Mouse (Mus musculus) limb, embryonic 13.5 days (tissue): ENCODE results near the gene Flt3l. TPM values are rescaled to one million over a fixed set of nuclear protein-coding genes. Genes with fewer than 3 reads are reported as not detected.
"Not testable (repeated sequence)": the region's sequence is repeated elsewhere in the genome, so short reads cannot be mapped to it uniquely, and the experiment has no call there.

Experiments
- ATAC-seq: fragments of 200-750 bp; cut with Nextera tagmentation; 2 replicates; pipeline ENCODE4 v1.8.0; 2017; ENCODE audit warnings: low read depth, moderate number of reproducible peaks, moderate TSS enrichment; ENCODE audit not compliant: low FRiP score
- H3K27ac ChIP-seq: fragments of 300-500 bp; sonication (generic); 2 replicates; pipeline ENCODE4 v1.5.1; 2015; ENCODE audit warnings: inconsistent platforms, mild to moderate bottlenecking, moderate library complexity
- H3K27me3 ChIP-seq: fragments of 300-500 bp; sonication (generic); 2 replicates; pipeline ENCODE4 v1.6.1; 2015; ENCODE audit warnings: mild to moderate bottlenecking, inconsistent platforms
- H3K36me3 ChIP-seq: fragments of 300-500 bp; sonication (generic); 2 replicates; pipeline ENCODE4 v1.6.1; 2015; ENCODE audit warnings: inconsistent platforms, mild to moderate bottlenecking, moderate library complexity
- H3K4me1 ChIP-seq: fragments of 300-500 bp; sonication (generic); 2 replicates; pipeline ENCODE4 v1.6.1; 2015; ENCODE audit warnings: inconsistent platforms
- H3K4me2 ChIP-seq: fragments of 300-500 bp; sonication (generic); replicated peaks from 2 replicates; pipeline ENCODE4 v1.6.1; 2015; ENCODE audit warnings: inconsistent platforms, mild to moderate bottlenecking, moderate library complexity
- H3K4me3 ChIP-seq: fragments of 300-500 bp; sonication (generic); 2 replicates; pipeline ENCODE4 v1.5.1; 2015; ENCODE audit warnings: moderate library complexity, mild to moderate bottlenecking, inconsistent platforms
- H3K9ac ChIP-seq: fragments of 300-500 bp; sonication (generic); 2 replicates; pipeline ENCODE4 v1.6.1; 2015; ENCODE audit warnings: mild to moderate bottlenecking, inconsistent platforms
- H3K9me3 ChIP-seq: fragments of 300-500 bp; sonication (generic); 2 replicates; pipeline ENCODE4 v1.6.1; 2016; ENCODE audit warnings: inconsistent platforms
- WGBS: fragments of 180-500 bp; shearing (Covaris S2); methylation state at CpG from one replicate; pipeline ENCODE4 v1.1.7; 2015; 5-methylcytosine and 5-hydroxymethylcytosine counted together
- polyA plus RNA-seq: library from polyadenylated mRNA; unstranded; fragments of >200 nt; fragmentation: Nextera tagmentation; extraction: Ambion mirVana; gene quantifications from 2 replicates; pipeline ENCODE4 v1.2.1, GENCODE M21; 2015

Flt3l gene
- polyA plus RNA-seq, 1 experiment from 2014 or later = 1.2 TPM

DNA sequence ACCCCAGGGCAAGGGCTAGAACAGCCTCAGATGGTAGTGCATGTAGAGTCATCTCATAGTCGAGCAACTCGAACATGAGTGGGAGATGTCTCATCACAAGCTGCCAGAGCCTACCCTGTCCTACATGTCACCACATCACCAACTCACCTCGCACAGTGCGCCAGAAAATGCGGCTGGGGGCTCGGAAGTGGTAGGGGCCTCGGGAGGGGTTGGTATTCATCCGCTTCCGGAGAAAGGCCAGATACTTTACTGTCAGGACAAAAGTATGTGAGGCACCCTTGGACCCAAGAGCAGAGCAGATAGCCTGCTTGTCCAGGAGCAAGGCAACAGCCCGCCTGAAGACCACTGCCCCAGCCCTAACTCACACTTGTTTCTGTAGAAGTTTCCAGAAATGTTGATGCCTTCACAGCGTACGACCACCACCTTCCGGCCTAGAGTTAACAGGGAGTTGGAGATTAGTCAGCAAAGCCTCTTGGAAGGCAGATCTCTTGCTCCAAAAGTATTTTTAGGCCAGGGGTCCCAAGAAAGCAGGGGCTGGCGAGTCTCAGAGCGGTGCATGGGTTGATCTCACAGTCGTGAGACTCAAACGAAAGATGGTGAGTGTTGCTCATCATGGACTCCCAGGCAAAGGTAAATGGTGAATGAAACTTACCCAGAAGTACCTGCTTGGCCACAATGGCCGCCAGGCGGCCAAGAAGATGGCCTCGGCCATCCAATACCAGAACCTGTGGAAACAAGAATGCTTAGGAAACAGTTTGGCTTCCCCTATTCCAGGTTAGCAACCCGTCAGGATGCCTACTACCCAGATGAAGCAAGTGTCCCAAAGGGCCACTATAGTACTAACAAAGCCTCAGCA is 9.2 kb downstream of the Flt3l start:
- peaks cover 41% of the 10 kb centered on the region for H3K36me3 ChIP-seq
- peak overlapping the region; percentile 100 for H3K9ac ChIP-seq
- H3K4me3 ChIP-seq = peak overlapping the region; percentile 68
- no peak for ATAC-seq
- H3K27me3 ChIP-seq = no peaks in the 10 kb centered on the region
- no peaks in the 10 kb centered on the region for H3K9me3 ChIP-seq
- 39% methylated on average over 21 of the region's 21 CpGs for WGBS
- H3K4me2 ChIP-seq = peak overlapping the region; percentile 94
- H3K27ac ChIP-seq = peak overlapping the region; percentile 92
- peaks cover 53% of the 10 kb centered on the region for H3K4me1 ChIP-seq

GRCm38 (mm10) chr7:45126147-45126843 is 9.9 kb downstream of the Flt3l start:
- Histone ChIP-seq H3K27ac (peak overlapping the region; percentile 92), H3K4me2 (peak overlapping the region; percentile 94), H3K4me3 (peak overlapping the region; percentile 68), H3K36me3 (peaks cover 49% of the 10 kb centered on the region), H3K9me3 (no peaks in the 10 kb centered on the region), H3K27me3 (no peaks in the 10 kb centered on the region), H3K9ac (peak overlapping the region; percentile 100), H3K4me1 (peaks cover 61% of the 10 kb centered on the region)
- WGBS = 74% methylated on average over 17 of the region's 17 CpGs
- ATAC-seq = no peak

DNA sequence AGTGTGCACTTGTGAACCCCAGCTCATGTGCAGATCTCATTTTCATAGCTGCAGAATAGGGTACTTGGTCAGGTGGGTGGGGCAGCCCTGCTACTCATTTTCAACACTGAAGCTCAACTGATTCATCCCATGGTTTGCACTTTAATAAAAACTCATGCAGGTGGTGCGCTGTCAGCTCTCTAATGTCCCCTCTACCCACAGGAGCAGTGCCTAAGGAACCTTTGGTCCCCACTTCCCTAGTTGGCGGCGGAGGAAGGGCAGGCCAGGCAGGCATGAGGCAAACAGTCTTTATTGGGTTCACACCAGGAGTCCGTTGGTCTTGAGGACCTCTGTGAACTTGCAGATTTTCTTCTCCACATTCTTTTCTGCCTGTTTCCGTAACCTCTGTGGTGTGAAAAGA is 10.6 kb downstream of the Flt3l start:
- WGBS = 61% methylated on average over 5 of the region's 5 CpGs
- not testable (repeated sequence) for ATAC-seq, H3K9me3 ChIP-seq, H3K27me3 ChIP-seq, H3K4me3 ChIP-seq
- peak overlapping the region; percentile 92; the same call in 1 of the 2 replicates for H3K27ac ChIP-seq
- peaks cover 55% of the 10 kb centered on the region for H3K36me3 ChIP-seq
- H3K9ac ChIP-seq = peak overlapping the region; percentile 100
- peaks cover 62% of the 10 kb centered on the region for H3K4me1 ChIP-seq
- H3K4me2 ChIP-seq = peak overlapping the region; percentile 94

GRCm38 (mm10) chr7:45125144-45125600 is 11.1 kb downstream of the Flt3l start:
- Histone ChIP-seq H3K9me3 (no peaks in the 10 kb centered on the region), H3K36me3 (peaks cover 60% of the 10 kb centered on the region), H3K4me3 (peak overlapping the region; percentile 98; the same call in 1 of the 2 replicates), H3K27ac (peak overlapping the region; percentile 92; the same call in 1 of the 2 replicates), H3K4me1 (peaks cover 62% of the 10 kb centered on the region), H3K27me3 (no peaks in the 10 kb centered on the region), H3K9ac (peak overlapping the region; percentile 39; the same call in 1 of the 2 replicates), H3K4me2 (peak overlapping the region; percentile 94)
- WGBS = 12% methylated on average over 7 of the region's 7 CpGs
- ATAC-seq = no peak

GRCm38 (mm10) chr7:45124224-45125143 is 11.7 kb downstream of the Flt3l start, which contains the start of gene Rps11:
Rps11 (minus strand) TSS chr7:45124439.
- H3K9me3 ChIP-seq = no peaks in the 10 kb centered on the region
- ATAC-seq = peak; percentile 79
- peak within 1 kb of the TSS; percentile 98 for H3K9ac ChIP-seq
- H3K4me2 ChIP-seq = peak within 1 kb of the TSS; percentile 94
- peaks cover 57% of the 10 kb centered on the region for H3K4me1 ChIP-seq
- peak within 1 kb of the TSS; percentile 92 for H3K27ac ChIP-seq
- WGBS = under 1% methylated on average over 59 of the region's 59 CpGs
- H3K4me3 ChIP-seq = peak within 1 kb of the TSS; percentile 98
- peaks cover 67% of the 10 kb centered on the region for H3K36me3 ChIP-seq
- no peaks in the 10 kb centered on the region for H3K27me3 ChIP-seq

DNA sequence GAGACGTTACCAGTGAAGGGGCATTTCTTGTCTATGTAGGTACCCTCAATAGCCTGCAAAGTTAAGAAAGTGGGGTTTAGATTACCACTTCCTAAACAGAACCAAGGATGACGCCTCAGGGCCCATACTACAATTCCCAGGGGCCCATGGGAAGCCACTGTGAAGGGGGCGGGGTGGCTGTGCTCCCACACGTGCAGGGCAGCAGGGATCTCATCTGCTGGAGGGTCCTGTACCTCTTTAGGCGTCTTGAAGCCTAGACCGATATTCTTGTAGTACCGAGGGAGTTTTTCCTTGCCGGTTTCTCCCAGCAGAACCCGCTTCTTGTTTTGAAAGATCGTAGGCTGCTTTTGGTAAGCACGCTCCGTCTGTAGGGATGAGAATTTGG is 13.1 kb downstream of the Flt3l start:
- ATAC-seq = no peak
- H3K4me3 ChIP-seq = peak overlapping the region; percentile 98
- H3K9ac ChIP-seq = peak overlapping the region; percentile 98
- peaks cover 78% of the 10 kb centered on the region for H3K36me3 ChIP-seq
- H3K9me3 ChIP-seq = no peaks in the 10 kb centered on the region
- no peaks in the 10 kb centered on the region for H3K27me3 ChIP-seq
- H3K4me1 ChIP-seq = peaks cover 53% of the 10 kb centered on the region
- 17% methylated on average over 12 of the region's 12 CpGs for WGBS
- peak overlapping the region; percentile 94 for H3K4me2 ChIP-seq
- peak overlapping the region; percentile 86 for H3K27ac ChIP-seq

GRCm38 (mm10) chr7:45122561-45123185 is 13.6 kb downstream of the Flt3l start:
- Histone ChIP-seq H3K4me3 (peak overlapping the region; percentile 98), H3K27me3 (no peaks in the 10 kb centered on the region), H3K36me3 (peaks cover 83% of the 10 kb centered on the region), H3K4me2 (peak overlapping the region; percentile 94), H3K4me1 (peaks cover 53% of the 10 kb centered on the region), H3K9me3 (no peaks in the 10 kb centered on the region), H3K27ac (peak overlapping the region; percentile 86; the same call in 1 of the 2 replicates), H3K9ac (peak overlapping the region; percentile 98)
- no peak for ATAC-seq
- 83% methylated on average over 15 of the region's 15 CpGs for WGBS

DNA sequence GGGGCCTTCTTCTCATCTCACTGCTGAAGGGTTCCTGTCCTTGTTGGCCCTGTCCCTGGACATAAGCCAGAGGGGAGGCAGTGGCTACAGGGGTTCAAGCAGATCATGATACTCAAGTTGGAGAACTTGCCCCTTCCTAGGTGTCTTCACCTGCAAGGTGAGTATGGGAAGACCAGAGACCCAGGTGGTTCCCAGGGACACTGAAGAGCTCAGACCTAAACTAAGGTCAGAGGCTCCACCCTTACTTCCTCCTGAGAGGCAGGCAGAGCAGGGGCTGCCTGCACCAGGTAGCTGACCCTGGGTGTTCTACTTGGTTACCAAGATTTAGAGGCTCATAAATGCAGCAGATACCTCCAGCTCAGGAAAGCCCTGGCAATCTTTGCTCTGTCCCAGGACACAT is 14.3 kb downstream of the Flt3l start:
- peaks cover 80% of the 10 kb centered on the region for H3K36me3 ChIP-seq
- peak overlapping the region; percentile 7; the same call in 1 of the 2 replicates for H3K4me3 ChIP-seq
- ATAC-seq = no peak

DNA sequence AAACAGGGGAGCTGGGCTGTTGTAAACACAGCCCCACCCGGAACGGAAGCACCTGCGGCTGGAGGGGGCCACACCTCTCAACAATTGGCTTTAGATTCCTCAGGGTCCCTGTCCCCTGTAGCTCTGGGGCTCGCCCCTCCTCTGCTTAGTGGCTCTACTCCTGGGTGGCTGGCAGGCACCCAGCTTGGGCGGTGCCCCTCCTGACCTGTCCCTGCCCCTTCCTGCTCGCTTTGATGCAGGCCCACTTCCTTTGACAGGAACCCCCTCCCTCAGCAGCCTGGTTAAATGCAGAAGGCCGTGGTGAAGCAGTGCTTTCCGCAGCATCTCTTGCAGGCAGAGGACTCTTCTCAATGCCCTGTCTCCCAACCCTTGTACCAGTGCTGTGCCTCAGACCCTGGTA is 14.8 kb downstream of the Flt3l start:
- no peak overlapping the region for H3K27ac ChIP-seq
- 61% methylated on average over 8 of the region's 8 CpGs for WGBS
- ATAC-seq = no peak
- H3K36me3 ChIP-seq = peaks cover 75% of the 10 kb centered on the region
- peaks cover 40% of the 10 kb centered on the region for H3K4me1 ChIP-seq
- H3K4me2 ChIP-seq = peak overlapping the region; percentile 94; the same call in 1 of the 2 replicates
- no peaks in the 10 kb centered on the region for H3K27me3 ChIP-seq
- H3K9me3 ChIP-seq = no peaks in the 10 kb centered on the region
- peak overlapping the region; percentile 31; the same call in 1 of the 2 replicates for H3K9ac ChIP-seq
- peak overlapping the region; percentile 7; the same call in 1 of the 2 replicates for H3K4me3 ChIP-seq

More for the DNA sequence above, 14.3 kb downstream of the Flt3l start:
- Histone ChIP-seq H3K27ac (no peak overlapping the region), H3K9ac (0 out of 2 replicates have a peak overlapping the region, but pooled peaks have one; percentile 26), H3K4me2 (peak overlapping the region; percentile 94; the same call in 1 of the 2 replicates), H3K27me3 (no peaks in the 10 kb centered on the region), H3K4me1 (peaks cover 46% of the 10 kb centered on the region), H3K9me3 (no peaks in the 10 kb centered on the region)

- peaks cover 61% of the 10 kb centered on the region for H3K36me3 ChIP-seq
- WGBS = 79% methylated on average over 5 of the region's 5 CpGs
- ATAC-seq = no peak
- no peak overlapping the region for H3K4me2 ChIP-seq
- no peaks in the 10 kb centered on the region for H3K9me3 ChIP-seq
- no peak overlapping the region for H3K9ac ChIP-seq
- peaks cover 27% of the 10 kb centered on the region for H3K4me1 ChIP-seq
- H3K27ac ChIP-seq = no peak overlapping the region
- H3K27me3 ChIP-seq = no peaks in the 10 kb centered on the region
- H3K4me3 ChIP-seq = no peak overlapping the region
Measured at GRCm38 (mm10) chr7:45119780-45120709, 16.2 kb downstream of the Flt3l start.
